Mouse (Mus musculus) c-Kit-positive CD71-negative TER-119-negative erythroid progenitor cells, embryonic 14.5 days (primary cell): ENCODE results near the gene Psmc3ip.
A peak's percentile ranks its signal among the peaks of the same experiment; 100 is the strongest.

Source experiments
- DNase-seq: peaks from one replicate; pipeline ENCODE4 v3.0.0-alpha.2; 2013; ENCODE audit warnings: low read depth

Gene Psmc3ip

GRCm38 (mm10) chr11:101119131-101119760 is 24.0 kb upstream of the Psmc3ip start:
- DNase-seq, result no peak

GRCm38 (mm10) chr11:101118105-101118504 is 22.9 kb upstream of the Psmc3ip start:
- DNase-seq, result no peak

- no peak for DNase-seq
Measured at GRCm38 (mm10) chr11:101115564-101115963, 20.3 kb upstream of the Psmc3ip start.

DNA sequence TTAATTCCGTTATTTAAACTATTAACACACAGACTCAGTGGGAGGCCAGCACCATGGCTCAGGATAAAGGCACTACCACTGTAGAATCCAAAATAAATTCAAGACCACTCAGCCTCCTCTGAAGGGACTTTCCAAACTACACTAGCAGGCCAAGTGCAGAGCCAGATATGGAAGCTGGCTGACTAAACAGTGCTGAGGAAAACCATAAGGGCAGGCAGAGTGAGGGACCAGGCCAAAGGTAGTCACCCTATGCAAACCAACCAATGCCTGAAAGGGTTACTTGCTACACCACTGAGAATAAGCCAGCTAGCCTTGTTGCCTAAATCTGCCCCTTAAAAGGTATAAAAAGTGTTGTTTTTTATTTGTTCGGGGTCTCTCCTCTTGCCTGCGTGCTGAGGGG is 16.9 kb upstream of the Psmc3ip start:
- no peak for DNase-seq

- DNase-seq, result no peak
Measured at GRCm38 (mm10) chr11:101111178-101111577, 15.9 kb upstream of the Psmc3ip start.

DNA sequence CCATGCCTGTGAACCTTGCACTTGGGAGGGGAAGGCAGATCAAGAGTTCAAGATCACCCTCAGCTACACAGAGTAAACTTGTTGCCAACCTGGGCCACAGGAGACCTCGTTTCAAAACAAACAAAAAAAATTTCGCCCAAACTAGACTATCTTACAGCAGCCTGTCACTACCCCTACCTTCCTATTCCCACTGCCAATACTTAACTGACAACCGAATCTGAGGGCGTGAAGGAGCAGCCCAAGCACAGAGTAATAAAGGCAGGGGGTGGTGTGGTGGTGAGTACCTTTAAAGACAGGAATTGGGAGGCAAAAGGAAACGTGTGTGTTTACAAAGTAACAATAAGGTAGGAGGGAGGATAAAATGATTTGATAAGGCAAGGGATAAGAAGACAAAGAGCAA is 15.5 kb upstream of the Psmc3ip start:
- no peak for DNase-seq

DNA sequence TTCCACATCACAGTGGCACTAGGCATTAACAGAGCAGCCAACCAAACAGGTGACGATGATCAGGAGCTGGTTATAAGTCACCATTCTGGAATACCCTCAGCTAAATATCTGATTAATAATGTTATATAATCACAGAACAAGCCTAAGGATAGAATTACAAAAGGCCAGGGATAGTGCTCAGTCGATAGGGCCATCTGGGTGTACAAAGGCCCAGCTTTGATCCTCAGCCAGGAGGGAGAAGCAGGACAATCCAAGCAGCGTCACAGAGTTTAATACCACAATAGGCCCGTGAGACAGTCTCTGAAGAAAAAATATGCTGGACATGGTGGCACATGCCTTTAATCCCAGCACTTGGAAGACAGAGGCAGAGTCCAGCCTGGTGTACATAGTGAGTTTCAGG is 14.1 kb upstream of the Psmc3ip start:
- DNase-seq, result no peak

- no peak for DNase-seq
Measured at GRCm38 (mm10) chr11:101103011-101103410, 7.8 kb upstream of the Psmc3ip start.

GRCm38 (mm10) chr11:101098231-101098630 is 3.0 kb upstream of the Psmc3ip start:
- DNase-seq, result no peak

DNA sequence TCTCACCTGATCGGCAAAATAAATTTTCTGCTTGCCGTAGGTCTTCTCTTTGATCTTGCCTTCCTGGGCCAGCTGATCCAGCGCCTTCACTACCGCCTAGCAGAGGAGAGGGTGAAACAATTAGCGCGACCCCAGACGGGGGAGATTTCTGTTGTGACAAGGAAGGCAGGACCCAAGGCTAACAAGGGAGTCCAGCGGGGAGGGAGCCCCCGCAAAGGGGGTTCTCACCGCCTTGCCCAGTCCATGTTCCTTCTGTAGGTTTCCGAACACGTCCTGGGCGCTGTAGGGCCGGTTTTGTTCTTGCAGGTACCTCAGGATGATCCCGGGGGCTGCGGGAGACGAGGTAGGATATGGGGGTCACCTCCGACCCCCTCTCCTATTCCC is 314 bp downstream of the Psmc3ip start:
- DNase-seq, result no peak

DNA sequence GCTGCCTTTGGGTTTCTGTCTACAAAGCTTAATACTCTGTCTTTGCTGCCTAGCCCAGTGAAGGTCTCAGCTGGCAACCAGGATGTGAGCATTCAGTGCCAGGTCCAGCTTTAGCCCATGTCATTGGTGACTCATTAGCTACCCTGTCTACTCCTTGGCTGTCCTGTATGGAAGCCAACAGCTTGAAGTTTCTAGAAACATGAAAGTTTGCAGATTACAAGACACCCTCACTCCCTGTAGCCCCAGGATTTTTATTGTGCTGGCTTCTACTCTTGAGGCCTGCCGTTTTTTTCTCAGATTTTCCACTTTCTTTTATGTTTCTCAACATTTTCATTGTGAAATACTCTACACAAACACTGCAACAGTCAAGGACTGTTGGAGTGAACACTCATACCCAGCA is 5.3 kb downstream of the Psmc3ip start:
- no peak for DNase-seq

DNA sequence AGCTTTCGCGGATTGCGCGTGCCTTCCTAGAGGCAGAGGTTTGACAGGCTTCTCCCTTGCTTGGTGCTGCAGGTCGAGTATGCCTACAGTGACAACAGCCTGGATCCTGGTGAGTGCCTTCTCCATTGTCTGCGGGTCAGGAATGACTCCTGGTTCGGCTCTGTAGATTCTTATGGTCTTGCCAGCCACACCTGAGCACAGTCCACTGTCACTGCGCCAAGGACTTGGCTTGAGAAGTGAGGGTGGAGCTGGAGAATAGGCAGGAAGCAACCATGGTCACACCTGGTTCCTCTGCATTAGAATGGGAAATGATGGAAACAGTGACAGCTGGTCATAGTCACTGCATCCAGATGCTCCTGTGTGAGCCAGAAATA is 7.6 kb downstream of the Psmc3ip start:
- no peak for DNase-seq

GRCm38 (mm10) chr11:101086756-101087681 is 8.2 kb downstream of the Psmc3ip start, which contains the start of gene Mlx:
Gene Mlx (plus strand): TSS chr11:101087277.
- DNase-seq, result peak; percentile 87

GRCm38 (mm10) chr11:101086323-101086674 is 8.9 kb downstream of the Psmc3ip start:
- DNase-seq, result no peak

DNA sequence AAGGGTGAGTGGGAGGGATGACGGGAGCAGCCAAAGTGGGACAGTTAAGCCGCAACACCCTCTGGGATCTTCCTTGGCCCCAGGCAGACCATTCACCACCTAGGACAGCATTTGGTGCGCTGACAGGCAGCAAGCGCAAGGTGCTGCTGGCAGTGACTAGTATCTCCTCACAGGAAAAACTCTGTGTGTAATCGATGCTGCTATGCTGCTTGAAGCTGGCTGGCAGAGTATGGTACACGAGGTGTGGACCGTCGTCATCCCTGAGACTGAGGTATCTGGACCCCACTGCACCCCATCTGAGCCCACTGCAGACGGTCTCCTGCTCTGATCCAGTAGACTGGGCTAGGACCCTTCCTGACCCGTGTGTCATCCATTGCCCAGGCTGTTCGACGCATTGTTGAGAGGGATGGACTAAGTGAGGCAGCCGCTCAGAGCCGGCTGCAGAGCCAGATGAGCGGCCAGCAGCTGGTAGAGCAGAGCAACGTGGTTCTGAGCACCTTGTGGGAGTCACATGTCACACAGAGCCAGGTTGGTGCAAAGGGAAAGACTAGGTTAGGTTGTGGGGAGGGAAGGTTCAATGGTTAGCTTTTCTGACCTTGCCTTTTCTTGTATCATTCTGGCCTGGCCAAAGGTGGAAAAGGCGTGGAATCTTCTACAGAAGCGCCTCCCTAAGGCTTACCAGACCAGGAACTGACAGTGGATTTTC is 9.5 kb downstream of the Psmc3ip start:
- DNase-seq, result no peak

DNA sequence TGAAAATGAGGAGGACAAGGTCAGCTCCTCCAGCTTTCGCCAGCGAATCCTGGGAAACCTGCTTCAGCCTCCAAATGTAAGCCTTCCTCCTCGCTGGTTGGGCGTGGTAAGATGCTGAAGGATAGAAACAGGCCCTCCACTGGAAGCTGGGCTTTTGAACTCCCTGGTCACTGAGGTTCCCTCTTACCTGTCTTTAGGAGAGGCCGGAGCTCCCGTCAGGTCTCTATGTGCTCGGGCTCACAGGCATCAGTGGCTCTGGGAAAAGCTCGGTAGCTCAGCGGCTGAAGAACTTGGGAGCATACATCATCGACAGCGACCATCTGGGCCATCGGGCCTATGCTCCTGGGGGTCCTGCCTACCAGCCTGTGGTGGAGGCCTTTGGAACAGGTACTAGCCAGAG is 10.4 kb downstream of the Psmc3ip start:
- DNase-seq, result no peak

DNA sequence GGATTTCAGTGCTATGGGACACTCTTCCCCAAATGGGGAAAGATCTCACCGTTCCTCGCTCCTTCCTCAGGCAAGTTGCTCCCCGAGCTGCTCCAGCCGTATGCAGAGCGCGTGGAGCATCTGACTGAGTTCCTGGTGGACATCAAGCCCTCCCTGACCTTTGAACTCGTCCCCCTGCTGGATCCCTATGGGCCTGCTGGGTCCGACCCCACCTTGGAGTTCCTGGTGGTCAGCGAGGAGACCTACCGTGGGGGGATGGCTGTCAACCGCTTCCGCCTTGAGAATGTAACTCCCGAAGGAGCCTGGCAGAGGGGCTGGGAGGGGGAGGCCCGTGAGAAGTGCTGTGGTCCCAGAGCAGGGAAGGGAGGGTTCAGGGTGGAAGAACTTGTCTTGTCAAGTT is 11.0 kb downstream of the Psmc3ip start:
- DNase-seq, result no peak

GRCm38 (mm10) chr11:101083083-101083697 is 12.0 kb downstream of the Psmc3ip start:
- DNase-seq, result no peak

- peak; percentile 82 for DNase-seq
Measured at GRCm38 (mm10) chr11:101082208-101083082, 12.8 kb downstream of the Psmc3ip start, which contains the start of gene Coasy. Gene Coasy (plus strand): TSS chr11:101082565.

- DNase-seq, result no peak
Measured at GRCm38 (mm10) chr11:101081659-101082058, 13.6 kb downstream of the Psmc3ip start.

DNA sequence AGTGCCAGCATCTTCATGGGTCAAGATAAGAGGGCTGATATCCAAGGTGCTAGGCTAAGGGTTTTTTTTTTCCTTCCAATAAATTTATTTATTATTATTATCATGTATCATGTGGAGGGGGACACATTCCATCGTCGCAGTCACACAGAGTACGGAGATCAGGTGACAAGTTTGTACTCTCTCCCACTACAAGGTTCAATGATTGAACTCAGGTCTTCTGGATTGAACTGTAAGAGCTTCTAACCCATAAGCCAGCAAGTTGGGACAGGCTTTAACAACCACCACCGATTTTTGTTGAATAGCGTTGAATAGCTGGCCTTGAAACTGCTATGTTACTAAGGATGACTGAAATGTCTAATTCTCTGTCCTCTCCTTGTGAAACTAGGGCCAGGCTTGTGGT is 14.8 kb downstream of the Psmc3ip start:
- DNase-seq, result no peak
